Mouse (Mus musculus): ENCODE measurements around the gene Dram2.

- TF ChIP-seq CTCF (IDR thresholded peaks at IDR 0.05; ENCODE audit: extremely low read depth, insufficient read depth, low read length) (no peak), POLR2A (IDR thresholded peaks at IDR 0.05; ENCODE audit: extremely low read depth, insufficient read depth, low read length) (peak; percentile 79)
Observed at GRCm38 (mm10) chr3:106547171-106547923, at the start of gene Dram2, which contains the start of gene Cept1.

Measured in cortical plate, adult 2 months (tissue).